In the genomic region with DNA sequence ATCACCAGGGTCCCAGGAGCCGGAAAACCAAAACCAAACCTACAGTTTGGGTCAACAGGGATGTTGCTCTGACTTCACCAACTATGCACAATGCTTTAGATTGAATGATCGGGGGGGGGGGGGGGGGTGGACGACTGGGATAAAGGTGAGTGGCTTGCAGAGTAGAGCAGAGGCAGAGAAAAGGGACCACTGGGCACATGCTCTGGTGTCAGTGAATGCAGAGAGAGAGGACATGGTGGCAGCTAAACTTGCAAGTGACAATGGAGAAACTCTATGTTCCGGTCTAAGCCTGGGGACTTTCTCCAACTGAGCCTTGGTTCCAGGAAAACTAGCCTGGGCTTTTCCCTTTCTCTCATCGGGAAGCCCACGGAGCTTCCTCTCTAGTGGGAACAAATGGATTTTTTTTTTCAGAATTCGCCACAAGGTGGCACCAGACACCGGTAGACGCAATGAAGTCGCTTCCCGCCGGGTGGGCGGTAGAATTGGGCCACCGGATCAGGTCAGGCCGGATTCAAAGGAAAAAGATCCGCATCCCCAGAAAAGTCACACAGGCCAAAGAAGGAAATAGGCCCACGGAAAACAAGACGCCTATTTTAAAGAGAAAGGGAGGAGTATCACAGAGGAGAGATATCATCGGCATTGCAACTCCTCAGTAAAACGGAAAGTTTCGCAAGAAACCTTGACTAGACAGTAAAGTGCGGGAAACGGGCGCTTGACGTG, we compare ENCODE assay signal across 8 mouse cellular contexts. TPM values are rescaled to one million over a fixed set of nuclear protein-coding genes. Genes with fewer than 3 reads are reported as not detected.
A peak's percentile ranks its signal among the peaks of the same experiment; 100 is the strongest.
DNase-seq lines count a peak whose midpoint lies in the region; ATAC-seq and TF ChIP-seq lines count a peak whose summit lies in the region.

No protein-coding gene starts in this region.

- peak; percentile 77 for ATAC-seq in forebrain, postnatal 0 days
- ATAC-seq in hematopoietic stem cell, adult 5-6 weeks (replicated peaks in 1 of 2; ENCODE audit: insufficient read depth in 1 of 2, low FRiP score in 2 of 2, low TSS enrichment in 1 of 2, low read depth in 1 of 2, poor library complexity in 2 of 2, severe bottlenecking in 2 of 2): peak; percentile 40 to 54; a peak in 1 of 4 replicates
- ATAC-seq in lung, embryonic 16.5 days (ENCODE audit: low read depth): peak; percentile 40

- peak overlapping the region; percentile 27; the same call in 1 of the 2 replicates for H3K27ac ChIP-seq in cerebellum, adult 2 months (ENCODE audit: insufficient read depth, low read length)
- H3K27ac ChIP-seq in forebrain, postnatal 0 days (ENCODE audit: low read depth, low read length): no peak overlapping the region
- no peak overlapping the region for H3K27ac ChIP-seq in lung, embryonic 16.5 days (ENCODE audit: low read length)

- H3K36me3 ChIP-seq in forebrain, postnatal 0 days (ENCODE audit: insufficient read depth): no peaks in the 10 kb centered on the region
- H3K36me3 ChIP-seq in lung, embryonic 16.5 days (ENCODE audit: control insufficient read depth, insufficient read depth, low read length): no peaks in the 10 kb centered on the region

- TF ChIP-seq POLR2A in cerebellum, adult 2 months (IDR thresholded peaks at IDR 0.05; ENCODE audit: borderline replicate concordance, insufficient read depth, low read length): no peak

- H3K27me3 ChIP-seq in cerebellum, adult 2 months (ENCODE audit: control insufficient read depth, insufficient read depth, low read length): no peaks in the 10 kb centered on the region
- no peaks in the 10 kb centered on the region for H3K27me3 ChIP-seq in forebrain, postnatal 0 days (ENCODE audit: insufficient read depth, low read length)
- H3K27me3 ChIP-seq in lung, embryonic 16.5 days (ENCODE audit: control insufficient read depth, insufficient read depth, low read depth, low read length): no peaks in the 10 kb centered on the region

- TF ChIP-seq CTCF in cerebellum, adult 2 months (IDR thresholded peaks at IDR 0.05; ENCODE audit: borderline replicate concordance, insufficient read depth, low read depth, low read length): peak; percentile 86
- TF ChIP-seq CTCF in forebrain, postnatal 0 days (IDR thresholded peaks at IDR 0.05; ENCODE audit: low read depth): peak; percentile 84

- H3K4me2 ChIP-seq in forebrain, postnatal 0 days (ENCODE audit: low read depth): peak overlapping the region; percentile 54
- H3K4me2 ChIP-seq in lung, embryonic 16.5 days (ENCODE audit: low read depth, low read length): peak overlapping the region; percentile 73

- WGBS in cerebellum, adult 2 months: 6% methylated on average over 25 of the region's 25 CpGs
- 6% methylated on average over 24 of the region's 25 CpGs for WGBS in forebrain, postnatal 0 days
- WGBS in lung, embryonic 16.5 days: 4% methylated on average over 24 of the region's 25 CpGs

- no peaks in the 10 kb centered on the region for H3K9me3 ChIP-seq in forebrain, postnatal 0 days (ENCODE audit: low read length)
- H3K9me3 ChIP-seq in lung, embryonic 16.5 days (ENCODE audit: control insufficient read depth, low read length): no peaks in the 10 kb centered on the region

- no peak overlapping the region for H3K9ac ChIP-seq in forebrain, postnatal 0 days
- H3K9ac ChIP-seq in lung, embryonic 16.5 days (ENCODE audit: low read length): peak overlapping the region; percentile 57

- no peaks in the 10 kb centered on the region for H3K4me1 ChIP-seq in cerebellum, adult 2 months (ENCODE audit: control insufficient read depth, insufficient read depth, low read length)
- no peaks in the 10 kb centered on the region for H3K4me1 ChIP-seq in forebrain, postnatal 0 days (ENCODE audit: insufficient read depth)
- peaks cover 6% of the 10 kb centered on the region; the same call in 1 of the 2 replicates for H3K4me1 ChIP-seq in lung, embryonic 16.5 days (replicated peaks; ENCODE audit: control insufficient read depth, insufficient read depth, low read length)

- peak; percentile 41 for DNase-seq in MEL-GATA-1-ER (ENCODE audit: extremely low read depth, low read depth)
- peak; percentile 84 to 86 for DNase-seq in cerebellum, adult 2 months
- DNase-seq in forebrain, postnatal 0 days: peak; percentile 91
- peak; percentile 51 to 72 for DNase-seq in layer of hippocampus, adult 8-10 months (ENCODE audit: low spot score in 2 of 2)
- peak; percentile 40 for DNase-seq in ovary, adult 18-20 months (ENCODE audit: low spot score)
- peak; percentile 84 for DNase-seq in thymus, postnatal 25 days

- H3K4me3 ChIP-seq in cerebellum, adult 2 months (replicated peaks; ENCODE audit: insufficient read depth, low read depth, low read length): peak overlapping the region; percentile 54
- peak overlapping the region; percentile 31 for H3K4me3 ChIP-seq in forebrain, postnatal 0 days (ENCODE audit: low read depth, low read length)
- H3K4me3 ChIP-seq in lung, embryonic 16.5 days (ENCODE audit: low read length): peak overlapping the region; percentile 49

RNA-seq across cellular contexts. Expression of a gene that starts 32.5 kb away (rescaled TPM):
- 76.5 and 79.5 TPM in 2 replicates for polyA plus RNA-seq in cerebellum, adult 2 months (2012; rRNA removed)
- total RNA-seq in forebrain, postnatal 0 days (2014; rRNA removed): 0.92 and 1.1 TPM in 2 replicates
- polyA plus RNA-seq in forebrain, postnatal 0 days (2015; fragmentation: Nextera tagmentation; extraction: Ambion mirVana): 0.77 and 1.4 TPM in 2 replicates
- 0.88 and 1.2 TPM in 2 replicates for total RNA-seq in hematopoietic stem cell, adult 5-6 weeks (2017)
- total RNA-seq in layer of hippocampus, adult 8-10 months (2022): 1 to 10 TPM; 2.5 to 4.9 (median 3.9) TPM
- polyA plus RNA-seq in lung, embryonic 16.5 days (2015; fragmentation: Nextera tagmentation; extraction: Ambion mirVana): 1.5 TPM in 2 replicates

Comparison
In these comparisons a context has a peak if more than half of its experiments do, and no peak if none do; other contexts are left out.
1. DNase-seq: peak in every context shown above with its lines; median percentile 91 in forebrain, postnatal 0 days; 85 in cerebellum, adult 2 months; 84 in thymus, postnatal 25 days; 62 in layer of hippocampus, adult 8-10 months; 41 in MEL-GATA-1-ER; 40 in ovary, adult 18-20 months.